Mouse (Mus musculus) liver, embryonic 11.5 days (tissue): Measurements from ENCODE around the gene Dhx37. TPM values are rescaled to one million over a fixed set of nuclear protein-coding genes. Genes with fewer than 3 reads are reported as not detected.
A peak's percentile ranks its signal among the peaks of the same experiment; 100 is the strongest.
"Not testable (repeated sequence)": the region's sequence is repeated elsewhere in the genome, so short reads cannot be mapped to it uniquely, and the experiment has no call there.

Experiments used
- ATAC-seq: fragments of 200-750 bp; cut with Nextera tagmentation; replicated peaks from 2 replicates; pipeline ENCODE4 v1.8.0; 2017; ENCODE audit warnings: moderate number of reproducible peaks, mild to moderate bottlenecking, moderate TSS enrichment, moderate library complexity; ENCODE audit not compliant: low FRiP score
- DNase-seq: peaks from one replicate; pipeline ENCODE4 v3.0.0-alpha.2; 2017; ENCODE audit warnings: low spot score
- H3K27ac ChIP-seq: fragments of 300-500 bp; sonication (generic); 2 replicates; pipeline ENCODE4 v1.5.1; 2014; ENCODE audit warnings: mild to moderate bottlenecking, low read depth, low read length, control low read depth
- H3K27me3 ChIP-seq: fragments of 300-500 bp; sonication (generic); replicated peaks from 2 replicates; pipeline ENCODE4 v1.6.1; 2014; ENCODE audit warnings: low read length, mixed read lengths; ENCODE audit not compliant: control insufficient read depth, insufficient read depth
- H3K36me3 ChIP-seq: fragments of 300-500 bp; sonication (generic); 2 replicates; pipeline ENCODE4 v1.6.1; 2014; ENCODE audit warnings: mild to moderate bottlenecking, low read length, moderate library complexity, mixed read lengths; ENCODE audit not compliant: control insufficient read depth, insufficient read depth
- H3K4me1 ChIP-seq: fragments of 300-500 bp; sonication (generic); replicated peaks from 2 replicates; pipeline ENCODE4 v1.6.1; 2014; ENCODE audit warnings: low read length, mixed read lengths; ENCODE audit not compliant: control insufficient read depth, insufficient read depth
- H3K4me2 ChIP-seq: fragments of 300-500 bp; sonication (generic); 2 replicates; pipeline ENCODE4 v1.6.1; 2014; ENCODE audit warnings: mild to moderate bottlenecking, control low read depth, moderate library complexity
- H3K4me3 ChIP-seq: fragments of 300-500 bp; sonication (generic); 2 replicates; pipeline ENCODE4 v1.5.1; 2014; ENCODE audit warnings: low read depth, low read length, control low read depth
- H3K9ac ChIP-seq: fragments of 300-500 bp; sonication (generic); 2 replicates; pipeline ENCODE4 v1.6.1; 2014; ENCODE audit warnings: low read depth, low read length, control low read depth
- H3K9me3 ChIP-seq: fragments of 300-500 bp; sonication (generic); 2 replicates; pipeline ENCODE4 v1.6.1; 2016; ENCODE audit warnings: low read length, inconsistent platforms, mixed read lengths; ENCODE audit not compliant: control insufficient read depth
- WGBS: fragments of 180-500 bp; shearing (Covaris S2); extraction: QIAGEN DNeasy Blood & Tissue Kit; methylation state at CpG from one replicate; pipeline ENCODE4 v1.1.7; 2014; 5-methylcytosine and 5-hydroxymethylcytosine counted together
- polyA plus RNA-seq: library from polyadenylated mRNA; unstranded; fragments of >200 nt; fragmentation: Nextera tagmentation; extraction: Ambion mirVana; gene quantifications from 2 replicates; pipeline ENCODE4 v1.2.1, GENCODE M21; 2014

Dhx37 gene
- polyA plus RNA-seq, 1 experiment from 2014 or later: 18.5 TPM

DNA sequence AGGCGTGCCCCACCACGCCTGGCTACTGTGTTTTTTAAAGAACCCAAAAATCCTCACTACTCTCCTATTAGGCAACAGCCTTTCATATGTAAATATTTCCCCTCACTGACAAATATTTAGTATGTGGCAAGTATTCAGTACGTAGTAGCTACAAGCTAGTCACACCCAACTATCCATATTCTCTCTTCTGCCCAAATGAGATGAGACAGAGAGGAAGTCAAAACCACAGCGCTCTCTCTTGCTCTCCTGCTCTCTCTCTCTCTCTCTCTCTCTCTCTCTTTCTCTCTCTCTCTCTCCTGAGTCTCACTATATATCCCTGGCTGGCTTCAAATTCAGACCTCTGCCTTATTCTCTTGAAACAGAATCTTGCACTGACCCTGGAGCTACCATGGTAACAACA is 10.6 kb upstream of the Dhx37 start:
- Histone ChIP-seq H3K4me1 (peaks cover 21% of the 10 kb centered on the region), H3K27ac (no peak overlapping the region), H3K27me3 (no peaks in the 10 kb centered on the region), H3K9ac (no peak overlapping the region), H3K9me3 (no peaks in the 10 kb centered on the region), H3K4me2 (no peak overlapping the region; the same call in 1 of the 2 replicates), H3K36me3 (0 out of 2 replicates have a peak, but pooled peaks cover 6% of the 10 kb centered on the region), H3K4me3 (no peak overlapping the region)
- DNase-seq (no peak), ATAC-seq (no peak)
- WGBS: 67% methylated on average over 4 of the region's 4 CpGs

DNA sequence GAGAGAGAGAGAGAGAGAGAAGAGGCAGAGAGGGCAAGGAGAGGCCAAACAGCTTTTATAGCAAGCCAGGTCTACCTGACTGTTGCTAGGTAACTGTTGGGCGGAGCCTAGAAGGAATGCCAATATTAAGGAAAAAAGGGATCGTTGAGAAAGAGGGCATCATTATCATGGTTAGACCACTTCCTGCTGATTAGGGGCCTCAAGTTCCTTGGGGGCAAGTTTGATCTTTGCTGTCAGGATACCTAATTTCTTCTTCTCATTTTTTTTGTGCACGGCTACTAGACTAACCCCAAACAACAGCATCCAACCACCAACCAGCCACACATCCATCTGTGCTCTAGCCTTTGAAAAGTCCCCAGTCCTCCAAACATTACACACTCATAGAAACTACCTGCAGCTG is 10.0 kb upstream of the Dhx37 start:
- no peak for DNase-seq
- WGBS: 58% methylated on average over 3 of the region's 3 CpGs

DNA sequence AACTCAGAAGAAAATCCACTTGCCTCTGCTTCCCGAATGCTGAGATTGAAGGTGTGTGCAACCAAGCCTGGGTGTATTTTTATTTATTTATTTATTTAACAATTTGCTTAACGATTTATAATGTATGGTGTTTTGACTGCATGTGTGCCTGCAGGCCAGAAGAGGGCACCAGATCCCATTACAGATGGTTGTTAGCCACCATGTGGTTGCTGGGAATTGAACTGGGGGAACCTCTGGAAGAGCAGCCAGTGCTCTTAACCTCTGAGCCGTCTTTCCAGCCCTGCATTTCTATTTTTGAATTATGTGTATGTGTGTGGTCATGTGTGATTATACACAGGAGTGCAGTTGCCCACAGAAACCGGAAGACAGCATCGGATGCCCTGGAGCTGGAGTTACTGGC is 9.4 kb upstream of the Dhx37 start:
- 70% methylated on average over 5 of the region's 5 CpGs for WGBS
- Histone ChIP-seq H3K36me3 (0 out of 2 replicates have a peak, but pooled peaks cover 6% of the 10 kb centered on the region), H3K4me3 (0 out of 2 replicates have a peak overlapping the region, but pooled peaks have one; percentile 8), H3K4me2 (peak overlapping the region; percentile 91), H3K4me1 (peaks cover 21% of the 10 kb centered on the region), H3K27me3 (no peaks in the 10 kb centered on the region), H3K27ac (no peak overlapping the region), H3K9me3 (no peaks in the 10 kb centered on the region), H3K9ac (no peak overlapping the region)
- DNase-seq (no peak), ATAC-seq (no peak)

More for the DNA sequence above, 10.0 kb upstream of the Dhx37 start:
- Histone ChIP-seq H3K9me3 (no peaks in the 10 kb centered on the region), H3K4me2 (peak overlapping the region; percentile 41; the same call in 1 of the 2 replicates), H3K36me3 (0 out of 2 replicates have a peak, but pooled peaks cover 6% of the 10 kb centered on the region), H3K27me3 (no peaks in the 10 kb centered on the region), H3K4me1 (peaks cover 21% of the 10 kb centered on the region), H3K27ac (no peak overlapping the region), H3K9ac (no peak overlapping the region), H3K4me3 (no peak overlapping the region)
- ATAC-seq: no peak

DNA sequence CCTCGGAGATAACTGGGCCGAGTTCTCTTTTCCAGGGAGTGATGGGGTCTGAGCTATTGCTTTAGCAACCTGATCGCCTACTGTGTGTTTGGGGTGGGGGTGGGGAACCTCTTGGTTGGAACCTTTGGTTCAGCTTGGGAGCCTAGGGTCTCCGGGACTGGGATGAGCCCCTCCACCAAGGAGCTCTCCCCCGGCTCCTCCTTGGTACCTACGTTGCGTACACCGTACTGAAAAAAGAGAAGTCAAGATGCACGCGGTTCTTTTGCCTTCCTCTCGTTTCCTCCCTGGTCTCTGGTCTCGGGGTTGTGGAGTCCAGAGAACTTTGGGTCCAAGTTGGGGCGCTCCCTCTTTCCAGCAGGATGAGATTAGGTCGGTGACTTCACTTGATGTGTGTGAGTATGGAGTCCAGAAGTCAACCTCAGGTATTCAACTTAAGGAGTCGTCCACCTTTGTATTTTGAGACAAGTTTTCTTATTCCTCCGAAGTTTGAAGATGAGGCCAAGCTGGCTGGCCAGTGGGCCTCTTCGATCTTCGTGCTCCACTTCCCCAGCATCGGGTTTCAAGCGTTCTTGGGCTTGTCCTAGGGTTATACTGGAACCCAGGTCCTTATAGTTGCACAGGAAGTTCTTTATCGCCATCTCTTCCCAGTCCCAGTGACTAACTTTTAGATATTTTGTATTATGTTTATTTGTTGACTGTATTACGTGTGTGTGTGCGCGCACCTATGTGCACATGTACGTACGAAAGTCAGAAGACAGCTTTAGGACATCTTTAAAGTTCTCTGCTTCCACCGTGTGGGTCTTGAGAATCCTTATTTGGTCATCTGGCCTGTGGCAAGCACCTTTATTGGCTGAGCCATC is 8.4 kb upstream of the Dhx37 start:
- peaks cover 21% of the 10 kb centered on the region for H3K4me1 ChIP-seq
- DNase-seq (peak; percentile 54), ATAC-seq (peak; percentile 7; the same call in 1 of the 2 replicates)
- H3K9ac ChIP-seq: peak overlapping the region; percentile 96
- no peaks in the 10 kb centered on the region for H3K9me3 ChIP-seq
- 0 out of 2 replicates have a peak, but pooled peaks cover 6% of the 10 kb centered on the region for H3K36me3 ChIP-seq
- H3K4me2 ChIP-seq: peak overlapping the region; percentile 91
- peak overlapping the region; percentile 83 for H3K27ac ChIP-seq
- 16% methylated on average over 27 of the region's 27 CpGs for WGBS
- H3K4me3 ChIP-seq: peak overlapping the region; percentile 97
- H3K27me3 ChIP-seq: no peaks in the 10 kb centered on the region

DNA sequence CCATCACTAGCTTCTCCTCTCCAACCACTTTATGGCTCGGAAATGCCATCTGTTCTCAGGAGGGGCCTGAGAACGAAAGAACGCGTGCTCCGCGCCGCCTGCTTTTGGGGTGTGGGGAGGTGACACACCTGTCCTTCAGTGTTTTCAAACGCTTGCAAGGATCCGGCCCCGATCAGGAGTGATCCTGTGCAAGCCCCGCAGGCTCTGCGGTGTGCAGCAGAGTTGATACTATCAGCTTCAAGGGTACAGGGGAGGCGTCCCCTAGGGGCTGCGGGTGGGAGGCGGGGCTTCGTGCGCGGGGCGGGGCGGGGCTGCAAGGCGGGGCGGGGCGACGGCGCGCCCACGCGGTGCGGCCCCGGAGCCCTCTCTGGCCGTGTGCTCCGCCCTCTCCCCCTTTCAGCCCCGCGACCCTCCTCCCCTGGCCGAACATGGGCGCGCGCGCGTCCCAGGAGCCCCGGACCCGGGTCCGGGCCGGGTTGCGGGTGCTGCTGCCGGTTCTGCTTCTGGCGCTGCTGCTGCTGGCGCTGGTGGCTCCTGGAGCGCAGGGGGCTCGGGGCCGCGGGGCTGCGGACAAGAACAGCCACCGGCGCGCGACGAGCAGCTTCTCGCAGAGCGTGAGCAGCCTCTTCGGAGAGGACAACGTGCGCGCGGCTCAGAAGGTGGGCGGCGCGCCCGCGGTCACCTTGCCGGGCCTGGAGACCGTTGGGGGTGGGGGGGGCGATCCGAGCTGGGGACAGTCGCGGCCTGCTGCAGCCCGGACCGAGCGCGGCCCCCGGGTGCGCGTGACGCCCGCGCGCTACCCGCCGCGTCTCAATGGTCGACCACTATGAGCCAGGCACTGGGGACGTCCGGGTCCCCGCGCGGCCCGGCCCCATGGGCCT is 7.6 kb upstream of the Dhx37 start, which contains the start of gene Bri3bp:
Gene Bri3bp (plus strand): TSS at position 335 of the 881 bp plus-strand sequence.
- peak; percentile 83 for DNase-seq
- H3K9ac ChIP-seq: peak within 1 kb of the TSS; percentile 96
- H3K27me3 ChIP-seq: no peaks in the 10 kb centered on the region
- peak within 1 kb of the TSS; percentile 91 for H3K4me2 ChIP-seq
- peak; percentile 91 for ATAC-seq
- whole genome bisulfite sequencing: under 1% methylated on average over 93 of the region's 97 CpGs
- H3K27ac ChIP-seq: peak within 1 kb of the TSS; percentile 83
- peaks cover 21% of the 10 kb centered on the region for H3K4me1 ChIP-seq
- peak within 1 kb of the TSS; percentile 97 for H3K4me3 ChIP-seq
- no peaks in the 10 kb centered on the region for H3K9me3 ChIP-seq
- H3K36me3 ChIP-seq: 0 out of 2 replicates have a peak, but pooled peaks cover 6% of the 10 kb centered on the region

DNA sequence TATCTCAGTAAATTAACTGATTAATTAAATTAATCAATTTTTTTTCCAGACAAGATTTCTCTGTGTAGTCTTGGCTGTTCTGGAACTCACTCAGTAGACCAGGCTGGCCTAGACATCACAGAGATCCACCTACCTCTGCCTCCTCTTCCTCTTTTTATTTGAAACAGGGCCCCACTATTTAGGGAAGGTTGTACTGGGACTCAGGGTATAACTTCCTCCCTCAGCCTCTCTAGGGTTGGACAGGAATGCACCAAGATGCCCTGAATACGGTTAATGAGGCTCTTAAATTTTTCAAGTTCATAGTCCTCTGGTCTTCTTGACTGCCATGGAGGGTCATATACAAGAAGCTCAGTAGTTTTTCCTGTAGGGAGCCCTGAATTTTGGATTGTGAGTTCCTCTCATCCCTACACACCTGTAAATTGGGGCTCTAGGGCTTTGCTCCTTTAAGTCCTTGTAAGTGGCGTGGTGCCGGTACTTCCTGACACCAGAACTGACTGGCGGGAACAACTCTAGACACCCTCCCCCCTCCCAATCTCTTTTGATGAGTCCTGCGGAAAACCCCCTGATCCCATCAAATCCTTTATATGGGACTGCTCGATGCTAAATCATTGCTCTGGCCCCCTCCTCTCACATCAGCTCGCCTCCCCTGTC is 6.8 kb upstream of the Dhx37 start:
- Histone ChIP-seq H3K9me3 (no peaks in the 10 kb centered on the region), H3K27ac (peak overlapping the region; percentile 83), H3K36me3 (0 out of 2 replicates have a peak, but pooled peaks cover 6% of the 10 kb centered on the region), H3K4me3 (peak overlapping the region; percentile 97), H3K4me2 (peak overlapping the region; percentile 91), H3K4me1 (peaks cover 17% of the 10 kb centered on the region), H3K9ac (peak overlapping the region; percentile 96), H3K27me3 (no peaks in the 10 kb centered on the region)
- no peak for DNase-seq
- WGBS: 3% methylated on average over 7 of the region's 7 CpGs
- ATAC-seq: peak; percentile 6; the same call in 1 of the 2 replicates

DNA sequence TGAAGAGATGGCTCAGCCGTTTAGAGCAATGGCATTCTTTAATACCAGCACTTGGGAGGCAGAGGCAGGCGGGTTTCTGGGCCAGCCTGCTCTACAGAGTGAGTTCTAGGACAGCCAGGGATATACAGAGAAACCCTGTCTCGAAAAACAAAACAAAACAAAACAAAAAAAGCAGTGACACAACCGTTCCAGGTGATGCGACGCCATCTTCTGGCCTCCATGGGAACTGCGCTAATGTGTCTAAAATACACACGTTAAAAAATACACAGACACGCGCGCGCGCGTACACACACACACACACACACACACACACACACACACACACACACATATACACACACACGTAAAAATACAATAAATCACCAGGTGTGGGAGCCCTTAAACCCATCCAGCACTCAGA is 426 bp upstream of the Dhx37 start:
- 52% methylated on average over 15 of the region's 15 CpGs for WGBS
- Histone ChIP-seq H3K27ac (0 out of 2 replicates have a peak overlapping the region, but pooled peaks have one; percentile 36), H3K4me2 (peak overlapping the region; percentile 74), H3K36me3 (peaks cover 19% of the 10 kb centered on the region), H3K4me3 (peak overlapping the region; percentile 76)
- not testable (repeated sequence) for ATAC-seq, H3K9me3 ChIP-seq, H3K9ac ChIP-seq, H3K4me1 ChIP-seq, H3K27me3 ChIP-seq, DNase-seq

DNA sequence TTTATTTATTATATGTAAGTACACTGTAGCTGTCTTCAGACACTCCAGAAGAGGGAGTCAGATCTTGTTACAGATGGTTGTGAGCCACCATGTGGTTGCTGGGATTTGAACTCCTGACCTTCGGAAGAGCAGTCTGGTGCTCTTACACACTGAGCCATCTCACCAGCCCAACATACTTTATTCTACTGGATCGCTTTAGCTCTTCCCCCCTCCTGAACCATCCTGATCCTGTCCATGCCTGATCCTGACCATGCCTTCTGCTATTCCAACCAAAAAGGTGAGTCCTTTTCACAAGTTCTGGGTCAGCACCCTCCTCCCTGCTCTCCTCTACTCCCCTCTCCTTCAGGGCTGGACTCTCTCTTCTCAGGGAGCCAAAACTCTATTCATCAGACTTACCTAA is 1.6 kb downstream of the Dhx37 start:
- not testable (repeated sequence) for H3K27me3 ChIP-seq, DNase-seq, ATAC-seq, H3K27ac ChIP-seq, H3K9me3 ChIP-seq, H3K4me1 ChIP-seq, H3K4me3 ChIP-seq, H3K9ac ChIP-seq
- WGBS: 93% methylated on average over 2 of the region's 2 CpGs
- Histone ChIP-seq H3K4me2 (peak overlapping the region; percentile 74), H3K36me3 (peaks cover 33% of the 10 kb centered on the region)
